Mouse (Mus musculus) G1E (cell line): ENCODE results near the gene C4b.
"Not testable (repeated sequence)": the region's sequence is repeated elsewhere in the genome, so short reads cannot be mapped to it uniquely, and the experiment has no call there.

ENCODE experiments used
- CTCF ChIP-seq: IDR thresholded peaks from 2 replicates; pipeline ENCODE4 v1.5.1; 2012; ENCODE audit warnings: low read depth, low read length, inconsistent platforms, mixed read lengths
- GATA1 ChIP-seq: IDR thresholded peaks from 2 replicates; pipeline ENCODE4 v1.6.1; 2012; ENCODE audit warnings: borderline replicate concordance, low read length, inconsistent platforms, mixed read lengths
- GATA2 ChIP-seq: IDR thresholded peaks from 2 replicates; pipeline ENCODE4 v1.6.1; 2012; ENCODE audit warnings: low read depth, low read length, inconsistent platforms, borderline replicate concordance
- POLR2AphosphoS5 ChIP-seq: IDR thresholded peaks from 2 replicates; pipeline ENCODE4 v1.6.1; 2012; ENCODE audit warnings: low read depth, low read length, inconsistent platforms; ENCODE audit not compliant: insufficient replicate concordance

DNA sequence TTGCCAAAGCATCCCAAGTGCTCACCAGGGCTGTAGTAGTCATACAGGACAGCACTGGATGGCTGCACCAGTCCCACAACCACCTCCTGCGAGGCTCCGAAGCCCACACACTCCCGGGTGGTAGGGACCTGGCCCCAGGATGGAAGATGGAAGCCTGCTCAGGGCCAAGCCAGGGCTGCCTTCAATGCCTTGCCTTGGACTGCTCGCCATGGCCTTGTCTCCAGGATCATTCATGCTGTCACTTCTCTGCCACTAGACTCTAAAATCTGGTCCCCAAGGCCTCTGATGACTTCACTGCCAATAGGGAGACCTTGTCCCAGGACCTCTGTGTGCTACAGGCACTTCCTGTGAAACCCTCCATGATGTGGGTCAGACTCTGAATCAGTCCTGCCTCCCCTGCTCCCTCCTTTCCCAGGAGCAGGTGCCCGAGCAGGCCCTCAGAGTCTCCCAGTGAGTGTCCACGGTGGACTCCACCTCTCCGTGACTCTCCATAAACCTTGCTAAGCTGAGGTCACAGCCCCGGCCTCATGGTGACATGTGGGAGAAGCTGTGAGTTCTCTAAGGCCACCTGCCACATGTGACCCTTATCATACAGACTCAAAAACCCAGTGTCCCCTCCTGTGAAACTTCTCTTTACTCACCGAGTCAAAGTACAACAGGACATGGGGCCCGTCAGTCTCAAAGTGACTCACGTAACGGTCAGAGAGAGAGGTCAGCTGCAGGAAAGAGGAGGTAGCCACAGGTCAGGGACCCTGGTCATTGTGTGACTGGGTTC lies 13.7 kb downstream of the C4b start:
- not testable (repeated sequence) for TF ChIP-seq CTCF, GATA2, POLR2AphosphoS5, GATA1
